Mouse (Mus musculus) limb, embryonic 13.5 days (tissue): ENCODE measurements around the gene Slf1. TPM values are rescaled to one million over a fixed set of nuclear protein-coding genes. Genes with fewer than 3 reads are reported as not detected.

Experiments used
- ATAC-seq: fragments of 200-750 bp; cut with Nextera tagmentation; 2 replicates; pipeline ENCODE4 v1.8.0; 2017; ENCODE audit warnings: low read depth, moderate number of reproducible peaks, moderate TSS enrichment; ENCODE audit not compliant: low FRiP score
- H3K27ac ChIP-seq: fragments of 300-500 bp; sonication (generic); 2 replicates; pipeline ENCODE4 v1.5.1; 2015; ENCODE audit warnings: inconsistent platforms, mild to moderate bottlenecking, moderate library complexity
- H3K27me3 ChIP-seq: fragments of 300-500 bp; sonication (generic); 2 replicates; pipeline ENCODE4 v1.6.1; 2015; ENCODE audit warnings: mild to moderate bottlenecking, inconsistent platforms
- H3K36me3 ChIP-seq: fragments of 300-500 bp; sonication (generic); 2 replicates; pipeline ENCODE4 v1.6.1; 2015; ENCODE audit warnings: inconsistent platforms, mild to moderate bottlenecking, moderate library complexity
- H3K4me1 ChIP-seq: fragments of 300-500 bp; sonication (generic); 2 replicates; pipeline ENCODE4 v1.6.1; 2015; ENCODE audit warnings: inconsistent platforms
- H3K4me2 ChIP-seq: fragments of 300-500 bp; sonication (generic); replicated peaks from 2 replicates; pipeline ENCODE4 v1.6.1; 2015; ENCODE audit warnings: inconsistent platforms, mild to moderate bottlenecking, moderate library complexity
- H3K4me3 ChIP-seq: fragments of 300-500 bp; sonication (generic); 2 replicates; pipeline ENCODE4 v1.5.1; 2015; ENCODE audit warnings: moderate library complexity, mild to moderate bottlenecking, inconsistent platforms
- H3K9ac ChIP-seq: fragments of 300-500 bp; sonication (generic); 2 replicates; pipeline ENCODE4 v1.6.1; 2015; ENCODE audit warnings: mild to moderate bottlenecking, inconsistent platforms
- H3K9me3 ChIP-seq: fragments of 300-500 bp; sonication (generic); 2 replicates; pipeline ENCODE4 v1.6.1; 2016; ENCODE audit warnings: inconsistent platforms
- WGBS: fragments of 180-500 bp; shearing (Covaris S2); methylation state at CpG from one replicate; pipeline ENCODE4 v1.1.7; 2015; 5-methylcytosine and 5-hydroxymethylcytosine counted together
- polyA plus RNA-seq: library from polyadenylated mRNA; unstranded; fragments of >200 nt; fragmentation: Nextera tagmentation; extraction: Ambion mirVana; gene quantifications from 2 replicates; pipeline ENCODE4 v1.2.1, GENCODE M21; 2015

Slf1 gene
- polyA plus RNA-seq, 1 experiment from 2014 or later: 47.7 TPM

- no peak overlapping the region for H3K4me2 ChIP-seq
- no peak for ATAC-seq
- WGBS: 87% methylated on average over 3 of the region's 3 CpGs
Observed at GRCm38 (mm10) chr13:77049736-77050135, 85.5 kb downstream of the Slf1 start.

GRCm38 (mm10) chr13:77048461-77048860, 86.8 kb downstream of the Slf1 start:
- 90% methylated on average over 1 of the region's 1 CpGs for WGBS
- H3K27me3 ChIP-seq: no peaks in the 10 kb centered on the region
- H3K36me3 ChIP-seq: peaks cover 3% of the 10 kb centered on the region
- H3K4me3 ChIP-seq: no peak overlapping the region
- no peak for ATAC-seq
- no peaks in the 10 kb centered on the region for H3K9me3 ChIP-seq
- no peak overlapping the region for H3K4me2 ChIP-seq
- H3K4me1 ChIP-seq: no peaks in the 10 kb centered on the region
- no peak overlapping the region for H3K27ac ChIP-seq
- no peak overlapping the region for H3K9ac ChIP-seq

More at GRCm38 (mm10) chr13:77049736-77050135, 85.5 kb downstream of the Slf1 start:
- H3K27ac ChIP-seq: no peak overlapping the region
- no peaks in the 10 kb centered on the region for H3K4me1 ChIP-seq
- H3K36me3 ChIP-seq: peaks cover 3% of the 10 kb centered on the region
- H3K27me3 ChIP-seq: no peaks in the 10 kb centered on the region
- no peak overlapping the region for H3K9ac ChIP-seq
- H3K9me3 ChIP-seq: no peaks in the 10 kb centered on the region
- H3K4me3 ChIP-seq: no peak overlapping the region

- 73% methylated on average over 6 of the region's 6 CpGs for WGBS
- Histone ChIP-seq H3K27ac (no peak overlapping the region), H3K4me1 (no peaks in the 10 kb centered on the region), H3K9me3 (no peaks in the 10 kb centered on the region), H3K4me3 (no peak overlapping the region), H3K36me3 (peaks cover 3% of the 10 kb centered on the region), H3K9ac (no peak overlapping the region), H3K4me2 (no peak overlapping the region), H3K27me3 (no peaks in the 10 kb centered on the region)
- ATAC-seq: no peak
Observed at GRCm38 (mm10) chr13:77047179-77047931, 87.9 kb downstream of the Slf1 start.

- Histone ChIP-seq H3K27me3 (no peaks in the 10 kb centered on the region), H3K4me3 (no peak overlapping the region), H3K4me1 (no peaks in the 10 kb centered on the region), H3K9ac (no peak overlapping the region), H3K4me2 (no peak overlapping the region), H3K36me3 (peaks cover 3% of the 10 kb centered on the region), H3K27ac (no peak overlapping the region), H3K9me3 (no peaks in the 10 kb centered on the region)
- no peak for ATAC-seq
- WGBS: 87% methylated on average over 10 of the region's 10 CpGs
Observed at GRCm38 (mm10) chr13:77046416-77046815, 88.9 kb downstream of the Slf1 start.

GRCm38 (mm10) chr13:77045375-77045774, 89.9 kb downstream of the Slf1 start:
- Histone ChIP-seq H3K27ac (no peak overlapping the region), H3K9ac (no peak overlapping the region), H3K4me1 (no peaks in the 10 kb centered on the region), H3K27me3 (no peaks in the 10 kb centered on the region), H3K4me2 (no peak overlapping the region), H3K9me3 (no peaks in the 10 kb centered on the region), H3K36me3 (peaks cover 3% of the 10 kb centered on the region), H3K4me3 (no peak overlapping the region)
- 82% methylated on average over 1 of the region's 1 CpGs for WGBS
- ATAC-seq: no peak

DNA sequence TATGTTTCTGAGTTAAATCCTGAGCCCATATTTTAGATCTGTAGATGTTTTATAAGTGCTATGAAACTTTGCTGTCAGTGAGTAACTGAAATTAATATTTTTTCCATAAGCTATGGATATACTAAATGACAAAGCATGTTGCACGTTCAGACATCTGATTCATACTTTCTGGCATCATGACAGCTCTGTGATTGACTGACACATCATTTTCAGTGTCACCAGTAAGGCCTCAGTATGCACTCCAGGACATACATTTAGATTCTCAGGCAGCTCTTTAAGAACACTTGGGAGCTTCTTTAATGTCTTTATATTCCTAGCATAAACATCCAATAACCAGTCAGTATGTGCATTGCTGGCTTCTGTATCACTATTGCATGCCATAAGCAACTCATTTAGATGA, 91.9 kb downstream of the Slf1 start:
- Histone ChIP-seq H3K4me1 (no peaks in the 10 kb centered on the region), H3K27me3 (no peaks in the 10 kb centered on the region), H3K9ac (no peak overlapping the region), H3K4me3 (no peak overlapping the region), H3K36me3 (peaks cover 3% of the 10 kb centered on the region), H3K4me2 (no peak overlapping the region), H3K27ac (no peak overlapping the region), H3K9me3 (no peaks in the 10 kb centered on the region)
- 61% methylated on average over 1 of the region's 1 CpGs for WGBS
- no peak for ATAC-seq

DNA sequence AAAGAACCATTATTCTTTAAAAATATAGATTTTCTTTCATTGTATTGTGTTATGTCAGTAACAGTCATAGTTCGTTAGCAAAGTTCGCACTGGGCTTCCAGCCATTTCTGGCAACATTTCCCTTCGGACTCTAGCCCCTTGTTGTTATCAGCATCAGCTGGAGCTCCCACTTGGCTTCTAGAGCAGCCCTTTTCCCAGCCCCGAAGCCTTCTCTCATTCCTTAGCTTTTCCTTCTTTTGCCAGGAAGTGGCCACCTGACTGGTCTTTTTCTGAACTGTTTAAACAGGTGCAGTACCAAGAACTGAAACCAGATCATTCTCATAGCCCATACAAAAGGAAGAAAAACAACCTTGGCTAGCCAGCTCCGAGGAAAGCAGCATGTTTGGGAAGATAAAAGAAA, 105.7 kb downstream of the Slf1 start:
- Histone ChIP-seq H3K4me1 (no peaks in the 10 kb centered on the region), H3K4me2 (no peak overlapping the region)
- ATAC-seq: no peak

DNA sequence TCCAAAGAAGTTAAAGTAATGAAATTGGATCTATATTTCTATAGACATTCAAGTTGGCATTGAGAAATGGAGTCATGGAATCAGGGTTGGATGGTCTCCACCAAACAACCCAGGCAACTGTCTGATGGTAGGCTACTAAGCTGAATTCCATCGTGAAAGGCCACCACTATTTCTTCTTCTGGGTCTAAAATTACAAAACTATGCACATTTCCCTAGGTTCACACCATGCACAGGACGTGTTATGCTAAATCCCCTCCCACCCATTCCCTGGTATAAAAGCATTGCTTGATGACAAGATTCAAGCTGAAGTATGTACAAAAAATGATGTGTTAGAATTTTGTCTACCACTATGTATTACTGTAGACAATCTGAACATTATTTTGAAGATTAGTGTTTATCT, 116.4 kb downstream of the Slf1 start:
- ATAC-seq: no peak
- H3K4me1 ChIP-seq: no peaks in the 10 kb centered on the region
- H3K9me3 ChIP-seq: no peaks in the 10 kb centered on the region
- WGBS: 79% methylated on average over 2 of the region's 2 CpGs
- H3K27ac ChIP-seq: no peak overlapping the region
- no peaks in the 10 kb centered on the region for H3K27me3 ChIP-seq
- H3K4me3 ChIP-seq: no peak overlapping the region
- no peak overlapping the region for H3K9ac ChIP-seq
- no peak overlapping the region for H3K4me2 ChIP-seq
- H3K36me3 ChIP-seq: no peaks in the 10 kb centered on the region

More for the DNA sequence above, 105.7 kb downstream of the Slf1 start:
- H3K4me3 ChIP-seq: no peak overlapping the region
- no peaks in the 10 kb centered on the region for H3K36me3 ChIP-seq
- no peaks in the 10 kb centered on the region for H3K9me3 ChIP-seq
- no peaks in the 10 kb centered on the region for H3K27me3 ChIP-seq
- no peak overlapping the region for H3K9ac ChIP-seq
- H3K27ac ChIP-seq: no peak overlapping the region
- 71% methylated on average over 5 of the region's 5 CpGs for WGBS

DNA sequence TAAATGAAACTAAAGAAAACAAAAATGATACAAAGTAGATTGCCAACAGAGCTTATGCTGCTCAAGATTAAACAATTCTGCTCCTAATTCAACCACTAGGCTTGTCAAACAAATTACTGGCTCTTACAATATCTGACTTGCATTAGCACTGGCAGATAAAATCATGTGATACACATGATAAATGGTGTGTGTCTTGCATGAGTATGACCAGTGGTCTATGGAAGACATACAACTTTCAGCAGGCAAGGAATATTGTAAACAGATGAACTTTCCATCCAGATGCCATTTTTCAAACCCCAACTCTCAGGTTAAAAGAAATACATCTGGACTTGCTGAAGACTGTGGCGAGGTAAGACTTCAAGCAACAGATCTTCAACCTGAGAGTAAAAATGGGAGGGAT, 131.6 kb downstream of the Slf1 start:
- 63% methylated on average over 1 of the region's 1 CpGs for WGBS
- H3K4me3 ChIP-seq: no peak overlapping the region
- peaks cover 12% of the 10 kb centered on the region for H3K4me1 ChIP-seq
- H3K9ac ChIP-seq: no peak overlapping the region
- ATAC-seq: no peak
- H3K27me3 ChIP-seq: no peaks in the 10 kb centered on the region
- H3K36me3 ChIP-seq: no peaks in the 10 kb centered on the region
- no peak overlapping the region for H3K4me2 ChIP-seq
- no peaks in the 10 kb centered on the region for H3K9me3 ChIP-seq
- no peak overlapping the region for H3K27ac ChIP-seq

- Histone ChIP-seq H3K27me3 (no peaks in the 10 kb centered on the region), H3K4me3 (no peak overlapping the region), H3K27ac (no peak overlapping the region), H3K4me2 (no peak overlapping the region), H3K9me3 (no peaks in the 10 kb centered on the region), H3K9ac (no peak overlapping the region), H3K36me3 (no peaks in the 10 kb centered on the region), H3K4me1 (peaks cover 12% of the 10 kb centered on the region)
- WGBS: 19% methylated on average over 3 of the region's 3 CpGs
- peak; percentile 64; the same call in 1 of the 2 replicates for ATAC-seq
Observed at GRCm38 (mm10) chr13:77002628-77003027, 132.6 kb downstream of the Slf1 start.

Other genes with a start within 250 kb of the Slf1 start
- 11.1 and 13.1 TPM in 2 replicates for gene 2210408I21Rik, start 67 bp upstream of the Slf1 start, polyA plus RNA-seq